Mouse (Mus musculus): ENCODE data around the gene Hp1bp3. TPM values are rescaled to one million over a fixed set of nuclear protein-coding genes. Genes with fewer than 3 reads are reported as not detected.

The Hp1bp3 gene
- total and polyA plus RNA-seq, 3 experiments: 61.9 to 78.2 (median 66.9) TPM

DNA sequence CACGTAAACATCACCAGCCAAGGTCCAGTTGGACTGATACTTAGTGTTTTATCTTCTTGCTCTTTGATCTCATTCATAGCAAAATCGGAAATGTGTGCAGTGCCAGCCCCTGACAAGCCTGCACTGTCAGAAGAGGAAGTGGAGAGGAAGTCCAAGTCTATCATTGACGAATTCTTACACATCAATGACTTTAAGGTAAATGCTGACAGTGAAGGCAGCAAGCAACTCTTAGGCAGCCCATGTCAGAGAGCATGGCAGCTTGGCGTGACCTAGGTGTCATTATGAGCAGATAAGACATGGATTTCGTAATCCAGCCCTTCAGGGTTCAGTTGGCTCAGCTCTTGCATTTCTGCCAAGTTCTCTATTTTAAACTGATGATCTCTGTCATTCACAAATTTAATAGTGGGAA, 31.5 kb upstream of the Hp1bp3 start:
- TF ChIP-seq USF1 (IDR thresholded peaks at IDR 0.05; ENCODE audit: low read depth, low read length): no peak
- no peak for TF ChIP-seq NELFE (IDR thresholded peaks at IDR 0.05; ENCODE audit: low read depth, low read length)
- TF ChIP-seq IRF4 (IDR thresholded peaks at IDR 0.05; ENCODE audit: low read depth, low read length): no peak
- TF ChIP-seq JUND (conservative IDR thresholded peaks at IDR 0.05; ENCODE audit: low read depth, low read length): no peak
- no peak for TF ChIP-seq CHD1 (IDR thresholded peaks at IDR 0.05; ENCODE audit: low read depth, low read length)
- no peak for TF ChIP-seq HCFC1 (IDR thresholded peaks at IDR 0.05; ENCODE audit: low read depth, low read length)
- TF ChIP-seq PAX5 (IDR thresholded peaks at IDR 0.05; ENCODE audit: low read length): no peak
- in situ Hi-C loops (cut with MboI; ENCODE audit: low pct_ligation_motif_present, low pct_unique_long_range_greater_than_20kb, low sequenced_read_pairs): no loop called here
- dilution Hi-C loops (cut with MboI; ENCODE audit: extremely low pct_ligation_motif_present, extremely low pct_unique_long_range_greater_than_20kb, low sequenced_read_pairs): no loop called here
- Histone ChIP-seq H3K4me2 (ENCODE audit: insufficient read depth, low read depth, poor library complexity, severe bottlenecking) (no peak overlapping the region), H3K9ac (ENCODE audit: insufficient read depth, low read depth) (no peak overlapping the region), H3K36me3 (replicated peaks in 1 of 2; ENCODE audit: control insufficient read depth in 1 of 2, insufficient read depth in 1 of 2, low read length in 1 of 2) (peaks cover 74 to 93% of the 10 kb centered on the region in 2 experiments), H3K79me2 (replicated peaks; ENCODE audit: control insufficient read depth, extremely low read depth, insufficient read depth, poor library complexity, severe bottlenecking) (no peaks in the 10 kb centered on the region), H3K9me3 (replicated peaks; ENCODE audit: low read length) (no peaks in the 10 kb centered on the region), H3K4me1 (ENCODE audit: control insufficient read depth in 1 of 2, insufficient read depth in 2 of 2) (peaks cover 0 to 6% of the 10 kb centered on the region in 2 experiments; a peak in 1 of 4 replicates), H3K27me3 (replicated peaks) (no peaks in the 10 kb centered on the region), H3K27ac (ENCODE audit: insufficient read depth, low read depth) (no peak overlapping the region), H3K4me3 (replicated peaks in 1 of 3; ENCODE audit: low read depth in 2 of 3, low read length in 2 of 3, poor library complexity in 1 of 3) (no peak overlapping the region)
- no peak for DNase-seq (ENCODE audit: extremely low read depth)

DNA sequence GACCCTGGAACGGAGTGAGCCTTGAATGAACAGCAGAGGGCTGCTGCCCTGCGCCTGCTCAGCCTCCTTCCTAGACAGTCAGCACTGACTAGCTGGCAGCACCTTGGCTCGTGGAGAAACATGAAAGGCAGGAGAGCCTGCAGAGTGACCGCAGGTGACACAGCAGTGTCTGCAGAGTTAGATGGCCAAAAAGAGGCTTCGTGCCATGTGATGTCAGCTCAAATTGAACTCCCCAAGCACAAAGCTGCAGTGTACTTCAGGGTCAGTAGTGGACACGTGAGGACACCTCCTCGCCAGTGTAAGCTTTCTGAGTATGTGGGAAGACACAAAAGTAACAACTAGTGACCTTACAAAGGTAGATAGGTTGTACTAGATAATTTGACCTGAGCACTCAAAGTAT, 30.1 kb upstream of the Hp1bp3 start:
- Histone ChIP-seq H3K36me3 (replicated peaks in 1 of 2; ENCODE audit: control insufficient read depth in 1 of 2, insufficient read depth in 1 of 2, low read length in 1 of 2) (peaks cover 67 to 93% of the 10 kb centered on the region in 2 experiments), H3K27ac (ENCODE audit: insufficient read depth, low read depth) (no peak overlapping the region), H3K27me3 (replicated peaks) (no peaks in the 10 kb centered on the region), H3K79me2 (replicated peaks; ENCODE audit: control insufficient read depth, extremely low read depth, insufficient read depth, poor library complexity, severe bottlenecking) (no peaks in the 10 kb centered on the region), H3K4me3 (replicated peaks in 1 of 3; ENCODE audit: low read depth in 2 of 3, low read length in 2 of 3, poor library complexity in 1 of 3) (no peak overlapping the region), H3K9ac (ENCODE audit: insufficient read depth, low read depth) (no peak overlapping the region), H3K4me2 (ENCODE audit: insufficient read depth, low read depth, poor library complexity, severe bottlenecking) (no peak overlapping the region), H3K9me3 (replicated peaks; ENCODE audit: low read length) (no peaks in the 10 kb centered on the region), H3K4me1 (ENCODE audit: control insufficient read depth in 1 of 2, insufficient read depth in 2 of 2) (peaks cover 0 to 6% of the 10 kb centered on the region in 2 experiments; a peak in 1 of 4 replicates)
- dilution Hi-C loops (cut with MboI; ENCODE audit: extremely low pct_ligation_motif_present, extremely low pct_unique_long_range_greater_than_20kb, low sequenced_read_pairs): no loop called here
- no peak for DNase-seq (ENCODE audit: extremely low read depth)
- TF ChIP-seq CTCF (conservative IDR thresholded peaks at IDR 0.05 in 1 of 2, IDR thresholded peaks at IDR 0.05 in 1 of 2; ENCODE audit: low read depth in 2 of 2, low read length in 2 of 2) (no peak), NELFE (IDR thresholded peaks at IDR 0.05; ENCODE audit: low read depth, low read length) (no peak), KAT2A (IDR thresholded peaks at IDR 0.05; ENCODE audit: insufficient replicate concordance, low read length) (no peak), RCOR1 (conservative IDR thresholded peaks at IDR 0.05; ENCODE audit: low read depth, low read length) (no peak), CHD1 (IDR thresholded peaks at IDR 0.05; ENCODE audit: low read depth, low read length) (no peak), JUN (IDR thresholded peaks at IDR 0.05; ENCODE audit: insufficient read depth, low read depth, low read length) (no peak), UBTF (IDR thresholded peaks at IDR 0.05; ENCODE audit: low read depth, low read length) (no peak), POLR2A (IDR thresholded peaks at IDR 0.05; ENCODE audit: low read depth, low read length) (no peak), ELF1 (IDR thresholded peaks at IDR 0.05; ENCODE audit: low read depth, low read length) (no peak), IRF4 (IDR thresholded peaks at IDR 0.05; ENCODE audit: low read depth, low read length) (no peak), ZC3H11A (IDR thresholded peaks at IDR 0.05; ENCODE audit: low read depth, low read length) (no peak), MEF2A (IDR thresholded peaks at IDR 0.05; ENCODE audit: borderline replicate concordance, low read depth, low read length) (no peak), E2F4 (IDR thresholded peaks at IDR 0.05; ENCODE audit: insufficient replicate concordance, low read depth, low read length) (no peak), JUND (conservative IDR thresholded peaks at IDR 0.05; ENCODE audit: low read depth, low read length) (no peak), POLR2AphosphoS2 (IDR thresholded peaks at IDR 0.05; ENCODE audit: low read depth, low read length) (no peak), TCF12 (IDR thresholded peaks at IDR 0.05; ENCODE audit: low read depth, low read length) (no peak), MXI1 (IDR thresholded peaks at IDR 0.05; ENCODE audit: low read depth, low read length) (no peak), GABPA (IDR thresholded peaks at IDR 0.05; ENCODE audit: insufficient replicate concordance, low read depth, low read length) (no peak)
- in situ Hi-C loops (cut with MboI; ENCODE audit: low pct_ligation_motif_present, low pct_unique_long_range_greater_than_20kb, low sequenced_read_pairs): no loop called here
